Mouse (Mus musculus) thymus, adult 2 months (tissue): Measurements from ENCODE around the gene Scn3a.

ENCODE experiments used
- CTCF ChIP-seq: fragments of 200-500 bp; IDR thresholded peaks from 2 replicates; pipeline ENCODE4 v1.5.1; 2012; ENCODE audit warnings: mild to moderate bottlenecking, control low read depth, low read length, moderate library complexity, borderline replicate concordance; ENCODE audit not compliant: control insufficient read depth, poor library complexity, insufficient read depth; ENCODE audit errors: extremely low read depth
- POLR2A ChIP-seq: fragments of 200-500 bp; IDR thresholded peaks from 2 replicates; pipeline ENCODE4 v1.6.1; 2012; ENCODE audit warnings: mild to moderate bottlenecking, low read length, control low read depth, moderate library complexity; ENCODE audit not compliant: control insufficient read depth, poor library complexity, insufficient read depth; ENCODE audit errors: extremely low read depth

DNA sequence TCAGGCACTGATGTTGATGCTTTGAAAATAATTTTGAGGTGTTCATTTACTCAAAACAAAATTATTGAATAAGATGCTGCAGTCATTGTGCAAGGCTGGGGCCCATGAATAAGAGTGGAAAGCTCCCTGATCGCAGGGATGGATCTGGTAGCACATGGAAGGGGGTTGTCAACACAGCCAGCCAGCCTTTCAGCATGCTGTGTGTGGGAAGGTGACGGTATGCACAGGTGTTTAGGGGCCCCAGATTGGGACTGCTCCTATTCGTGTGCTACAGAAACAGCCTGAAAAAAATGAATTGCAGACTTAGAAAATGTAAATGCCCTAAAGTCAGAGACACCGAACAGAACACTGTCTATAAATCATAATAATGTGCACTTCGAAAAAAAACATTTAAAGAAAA is 20.3 kb upstream of the Scn3a start:
- TF ChIP-seq CTCF: no peak
- TF ChIP-seq POLR2A: no peak
